Mouse (Mus musculus) retina, embryonic 14.5 days (tissue): ENCODE results near the gene Hsf3.
"Not testable (repeated sequence)": the region's sequence is repeated elsewhere in the genome, so short reads cannot be mapped to it uniquely, and the experiment has no call there.

ENCODE experiments used
- DNase-seq: peaks from one replicate; pipeline ENCODE4 v3.0.0-alpha.2; 2015; ENCODE audit warnings: low spot score

The Hsf3 gene

GRCm38 (mm10) chrX:96456201-96456963, at the start of gene Hsf3:
TSS of gene Hsf3 (minus strand) at chrX:96456294.
- DNase-seq = peak; percentile 69

- DNase-seq = peak; percentile 7
These were observed 45.5 kb upstream of the Hsf3 start for GRCm38 (mm10) chrX:96501580-96501979.

GRCm38 (mm10) chrX:96455149-96455548, 945 bp downstream of the Hsf3 start, which contains the start of gene Heph:
TSS of gene Heph (plus strand) at chrX:96455359.
- no peak for DNase-seq

GRCm38 (mm10) chrX:96419383-96419782, 36.7 kb downstream of the Hsf3 start:
- no peak for DNase-seq

GRCm38 (mm10) chrX:96417733-96418132, 38.4 kb downstream of the Hsf3 start:
- DNase-seq = no peak

- DNase-seq = no peak
These were observed 39.1 kb downstream of the Hsf3 start for GRCm38 (mm10) chrX:96416970-96417369.

GRCm38 (mm10) chrX:96415351-96415750, 40.7 kb downstream of the Hsf3 start:
- not testable (repeated sequence) for DNase-seq

GRCm38 (mm10) chrX:96339108-96339507, 117.0 kb downstream of the Hsf3 start:
- no peak for DNase-seq

- DNase-seq = peak; percentile 1
These were observed 126.3 kb downstream of the Hsf3 start for GRCm38 (mm10) chrX:96329764-96330163.

- DNase-seq = no peak
These were observed 162.8 kb downstream of the Hsf3 start, which contains the start of gene Vsig4 for GRCm38 (mm10) chrX:96293338-96293737. TSS of gene Vsig4 (minus strand) at chrX:96293438.

- DNase-seq = no peak
These were observed 199.6 kb downstream of the Hsf3 start for GRCm38 (mm10) chrX:96256509-96256908.
